Mouse (Mus musculus) layer of hippocampus, postnatal 25 days (tissue): ENCODE measurements around the gene Htra2. TPM values are rescaled to one million over a fixed set of nuclear protein-coding genes. Genes with fewer than 3 reads are reported as not detected.

Experiments used
- DNase-seq, 2 experiments: peaks; one replicate each; pipeline ENCODE4 v3.0.0; 2022; ENCODE audit warnings: mixed read lengths in 2 of 2, low spot score in 1 of 2; ENCODE audit errors: extremely low spot score in 1 of 2
- microRNA-seq, 2 experiments: library from miRNA; unstranded; fragments of <30 nt; microRNA quantifications; one replicate each; pipeline ENCODE4 v1.2.0; 2021
- total RNA-seq, 2 experiments: library from RNA; stranded (reverse); gene quantifications; 2 replicates each; pipeline ENCODE4 v1.2.3; 2021

The Htra2 gene
- total RNA-seq, 2 experiments from 2014 or later = 51.8 to 52.7 TPM

DNA sequence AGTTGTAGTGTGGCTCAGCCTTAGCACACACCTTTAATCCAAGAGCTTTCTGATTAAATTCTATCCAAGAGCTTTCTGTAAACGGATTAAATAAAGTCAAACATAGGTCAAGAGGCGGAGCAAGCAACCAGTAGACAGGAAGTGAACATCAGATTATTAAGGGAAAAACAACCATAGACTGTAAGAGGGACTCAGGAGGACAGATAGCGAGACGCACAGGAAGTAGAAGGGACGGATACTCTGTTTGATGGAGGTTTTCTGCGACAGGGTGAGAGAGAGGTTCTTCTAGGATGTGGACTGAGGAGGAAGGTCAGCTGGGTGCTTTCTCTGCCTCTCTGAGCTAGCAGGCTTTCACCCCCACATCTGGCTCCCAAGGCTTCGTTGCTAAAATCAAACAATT, 45.1 kb downstream of the Htra2 start:
- no peak for DNase-seq

DNA sequence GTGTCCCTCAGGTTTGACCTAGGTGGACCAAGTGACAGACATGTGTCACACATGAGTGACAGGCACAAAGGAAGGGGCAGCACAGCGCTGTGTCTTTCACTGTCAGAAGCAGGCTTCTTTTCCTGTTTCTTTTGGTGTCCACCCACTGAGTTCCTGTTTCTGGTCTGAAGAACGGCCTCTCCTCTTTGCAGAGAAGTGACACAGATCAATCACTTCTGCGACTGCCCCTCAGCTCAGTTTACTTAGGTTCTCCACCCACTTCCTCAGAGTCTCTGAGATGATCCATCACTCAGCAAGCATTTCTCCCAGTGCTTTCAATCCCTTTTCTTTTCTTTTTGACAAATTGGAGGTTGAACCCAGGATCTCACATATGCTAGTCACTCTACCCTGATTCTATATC, 46.4 kb downstream of the Htra2 start:
- DNase-seq = no peak

- DNase-seq = no peak
Measured at GRCm38 (mm10) chr6:83006114-83006513, 49.0 kb downstream of the Htra2 start.

DNA sequence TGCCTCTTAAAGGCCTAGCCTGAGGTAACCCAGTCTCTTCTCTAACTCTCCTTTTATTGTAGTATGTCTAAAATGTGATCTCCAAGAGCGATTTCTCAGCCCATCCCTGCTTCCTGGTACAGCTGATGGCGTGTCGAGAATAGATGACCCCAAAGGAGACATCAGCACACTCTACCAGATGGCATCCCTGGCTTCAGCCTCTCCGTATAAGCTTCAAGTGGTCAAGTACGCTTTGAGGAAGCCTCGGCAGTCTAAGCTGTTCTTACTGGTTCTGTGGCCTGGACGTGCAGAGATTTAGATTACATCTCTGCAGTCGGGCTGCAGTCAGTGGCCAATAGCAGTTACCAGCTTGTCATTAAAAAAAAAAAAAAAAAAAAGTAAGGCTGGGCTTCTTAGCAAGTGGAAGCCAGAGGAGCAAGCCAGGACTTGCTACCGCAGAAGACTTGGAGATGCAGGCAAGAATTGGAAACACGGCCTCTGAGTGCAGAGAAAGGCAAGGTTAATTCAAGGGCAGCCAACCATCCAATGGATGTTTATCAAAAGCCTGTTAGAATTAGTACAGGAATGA, 49.5 kb downstream of the Htra2 start:
- no peak for DNase-seq

GRCm38 (mm10) chr6:83004872-83005271, 50.2 kb downstream of the Htra2 start:
- no peak for DNase-seq

DNA sequence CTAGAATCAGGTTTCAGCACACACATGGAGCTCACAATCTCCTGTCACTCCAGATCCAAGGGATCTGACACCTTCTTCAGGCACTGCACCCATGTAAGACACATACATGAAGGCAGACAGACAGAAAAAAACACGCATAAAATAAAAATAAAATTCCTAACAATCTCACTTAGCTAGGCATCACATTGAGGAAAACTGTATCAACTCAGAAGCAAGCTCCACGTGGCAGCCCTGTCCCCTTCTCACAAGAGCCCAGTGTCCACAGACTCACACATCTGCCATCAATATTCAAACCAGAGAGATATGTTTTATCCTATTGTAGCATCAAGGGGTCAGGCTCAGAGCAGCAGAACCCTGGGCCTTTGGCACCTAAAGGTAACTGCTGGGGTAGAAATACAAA, 50.8 kb downstream of the Htra2 start:
- no peak for DNase-seq

- DNase-seq = no peak
Measured at GRCm38 (mm10) chr6:83003850-83004249, 51.2 kb downstream of the Htra2 start.

DNA sequence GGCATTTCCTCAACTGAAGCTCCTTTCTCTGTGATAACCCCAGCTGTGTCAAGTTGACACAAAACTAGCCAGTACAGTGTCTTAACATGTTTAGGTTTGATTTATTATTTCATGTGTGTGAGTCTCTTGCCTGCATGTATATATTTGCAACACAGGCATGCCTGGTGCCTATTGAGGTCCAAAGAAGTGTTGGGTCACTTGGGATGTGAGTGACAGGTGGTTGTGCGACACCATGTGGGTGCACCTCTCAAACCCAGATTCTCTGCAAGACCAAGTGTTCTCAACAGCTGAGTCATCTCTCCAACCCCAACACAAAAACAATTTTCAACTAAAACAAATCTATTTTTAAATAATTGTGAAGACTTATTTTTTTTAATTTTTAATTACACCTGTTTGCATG, 52.0 kb downstream of the Htra2 start:
- no peak for DNase-seq

Small RNA genes lying within 50 kb of the gene (microRNA-seq; reads per million reads assigned to microRNA genes)
- 0 reads per million in 2 experiments for gene Mir3470a
- gene Mir7040 = 0.20 to 0.55 reads per million in 2 experiments

Other genes starting within 250 kb of the Htra2 start
- 10 to 100 TPM; 37.8 to 37.9 TPM for gene Sema4f, start 115.5 kb downstream of the Htra2 start, total RNA-seq
- under 1 TPM in 1 of 2 experiments, not detected in 1; 0.34 TPM for gene M1ap, start 108.4 kb downstream of the Htra2 start, total RNA-seq
- 1 to 10 TPM; 1.9 to 2.5 TPM for gene Dok1, start 21.8 kb downstream of the Htra2 start, total RNA-seq
- 1 to 10 TPM; 3.3 to 3.9 TPM for gene Loxl3, start 21.1 kb downstream of the Htra2 start, total RNA-seq
- 100 to 1,000 TPM; 115 to 121 TPM for gene Aup1, start 752 bp downstream of the Htra2 start, total RNA-seq
- gene Dqx1, start 2.6 kb upstream of the Htra2 start, total RNA-seq = 1 to 10 TPM in 1 of 2 experiments, under 1 TPM in 1; 0.81 to 1.1 TPM
- gene Tlx2, start 15.0 kb upstream of the Htra2 start, total RNA-seq = not detected
- 10 to 100 TPM; 30.3 to 33.0 TPM for gene Pcgf1, start 22.6 kb upstream of the Htra2 start, total RNA-seq
- under 1 TPM in 1 of 2 experiments, not detected in 1; 0.77 TPM for gene Lbx2, start 31.1 kb upstream of the Htra2 start, total RNA-seq
- 10 to 100 TPM in 1 of 2 experiments, 1 to 10 TPM in 1; 5.8 to 10.7 TPM for gene Ccdc142, start 46.3 kb upstream of the Htra2 start, total RNA-seq
- 1 to 10 TPM; 5.4 to 8.2 TPM for gene Gm42688, start 46.3 kb upstream of the Htra2 start, total RNA-seq
- 10 to 100 TPM; 67.0 to 67.7 TPM for gene Mrpl53, start 53.8 kb upstream of the Htra2 start, total RNA-seq
- 10 to 100 TPM; 25.7 to 28.9 TPM for gene Mogs, start 60.2 kb upstream of the Htra2 start, total RNA-seq
- gene Wbp1, start 66.3 kb upstream of the Htra2 start, total RNA-seq = 10 to 100 TPM; 54.3 to 58.0 TPM
- 10 to 100 TPM; 24.0 to 26.2 TPM for gene Ino80b, start 70.2 kb upstream of the Htra2 start, total RNA-seq
- 10 to 100 TPM; 83.6 to 93.5 TPM for gene Rtkn, start 80.2 kb upstream of the Htra2 start, total RNA-seq
- 10 to 100 TPM; 25.1 to 28.4 TPM for gene Wdr54, start 101.1 kb upstream of the Htra2 start, total RNA-seq
- gene 1700003E16Rik, start 101.1 kb upstream of the Htra2 start, total RNA-seq = 10 to 100 TPM; 22.1 to 25.0 TPM
- 100 to 1,000 TPM; 371 to 399 TPM for gene Dctn1, start 110.6 kb upstream of the Htra2 start, total RNA-seq
- under 1 TPM; 0.30 to 0.66 TPM for gene Slc4a5, start 164.6 kb upstream of the Htra2 start, total RNA-seq